In genomic region chr13:112391354-112391753, GRCm38 (mm10) we compare ENCODE assay signal across 20 mouse cellular contexts.
"Had no signal": no experiment of that assay in that cellular context is flagged by ENCODE, and none has a peak within 500 bp of the region (broad histone marks: within the 10 kb centered on the region; RNA-seq: fewer than 3 reads in every experiment).

No protein-coding gene starts in this region.

- H3K4me3 ChIP-seq: left cerebral cortex, adult 2 months; liver, embryonic 13.5 days; midbrain, embryonic 10.5 days; midbrain, embryonic 13.5 days; myocyte; neural tube, embryonic 13.5 days had no signal

- DNase-seq: kidney, adult 2 months; kidney, postnatal 25 days; layer of hippocampus, postnatal 36 days; liver, embryonic 13.5 days; retina, postnatal 1 day; right cerebral cortex, postnatal 25 days; spleen, adult 18-20 months; thymus, adult 18-20 months; thymus, postnatal 14 days; thymus, postnatal 4 days had no signal

- H3K27ac ChIP-seq: kidney, postnatal 0 days; left cerebral cortex, adult 2 months; liver, embryonic 13.5 days; midbrain, embryonic 10.5 days; midbrain, embryonic 13.5 days; neural tube, embryonic 13.5 days had no signal

- H3K36me3 ChIP-seq: liver, embryonic 13.5 days; midbrain, embryonic 10.5 days; midbrain, embryonic 13.5 days; neural tube, embryonic 13.5 days had no signal

- H3K27me3 ChIP-seq: liver, embryonic 13.5 days; midbrain, embryonic 13.5 days; neural tube, embryonic 13.5 days had no signal

- H3K9me3 ChIP-seq: liver, embryonic 13.5 days; megakaryocyte, embryonic 14.5 days; midbrain, embryonic 10.5 days; midbrain, embryonic 13.5 days; neural tube, embryonic 13.5 days had no signal

- ATAC-seq: inflammation-experienced regulatory T-cells, adult 6 months; intestine, postnatal 0 days; midbrain, embryonic 13.5 days; midbrain, embryonic 16.5 days had no signal

- H3K4me1 ChIP-seq: liver, embryonic 13.5 days; midbrain, embryonic 10.5 days; midbrain, embryonic 13.5 days; neural tube, embryonic 13.5 days had no signal

- H3K4me2 ChIP-seq: liver, embryonic 13.5 days; midbrain, embryonic 13.5 days; neural tube, embryonic 13.5 days had no signal

- H3K9ac ChIP-seq: liver, embryonic 13.5 days; midbrain, embryonic 13.5 days; neural tube, embryonic 13.5 days had no signal
